Mouse (Mus musculus): ENCODE data around the gene Mrgprx1.

Mrgprx1 gene

GRCm38 (mm10) chr7:48027497-48027896 is at the start of gene Mrgprx1:
Mrgprx1 (minus strand) TSS chr7:48027597.
- DNase-seq (ENCODE audit: low read depth, low spot score): no peak

- no peak for DNase-seq (ENCODE audit: low read depth, low spot score)
These were observed 48.1 kb upstream of the Mrgprx1 start for GRCm38 (mm10) chr7:48075521-48075920.

- DNase-seq (ENCODE audit: low read depth, low spot score): no peak
These were observed 19.2 kb upstream of the Mrgprx1 start for GRCm38 (mm10) chr7:48046475-48047185.

- DNase-seq (ENCODE audit: low read depth, low spot score): no peak
These were observed 16.6 kb upstream of the Mrgprx1 start for GRCm38 (mm10) chr7:48044046-48044445.

- DNase-seq (ENCODE audit: low read depth, low spot score): no peak
These were observed 9.5 kb downstream of the Mrgprx1 start for GRCm38 (mm10) chr7:48017874-48018273.

- DNase-seq (ENCODE audit: low read depth, low spot score): no peak
These were observed 31.7 kb downstream of the Mrgprx1 start for GRCm38 (mm10) chr7:47995689-47996088.

GRCm38 (mm10) chr7:47986752-47987151 is 40.6 kb downstream of the Mrgprx1 start:
- DNase-seq (ENCODE audit: low read depth, low spot score): no peak

GRCm38 (mm10) chr7:47981995-47982394 is 45.4 kb downstream of the Mrgprx1 start, which contains the start of gene Mrgpra4:
Mrgpra4 (minus strand) TSS chr7:47982095.
- DNase-seq (ENCODE audit: low read depth, low spot score): no peak

Data from CD4-positive, CD25-positive, alpha-beta regulatory T cell, adult 2 months (primary cell).